Mouse (Mus musculus) olfactory bulb, adult 2 months (tissue): ENCODE data around the gene Tpcn2. TPM values are rescaled to one million over a fixed set of nuclear protein-coding genes. Genes with fewer than 3 reads are reported as not detected.

Source experiments
- H3K27ac ChIP-seq: fragments of 200-500 bp; 2 replicates; pipeline ENCODE4 v1.5.1; 2012; ENCODE audit warnings: low read depth, low read length; ENCODE audit not compliant: insufficient read depth
- H3K4me1 ChIP-seq: fragments of 200-500 bp; 2 replicates; pipeline ENCODE4 v1.6.1; 2012; ENCODE audit warnings: low read length; ENCODE audit not compliant: control insufficient read depth, insufficient read depth
- H3K4me3 ChIP-seq: fragments of 200-500 bp; 2 replicates; pipeline ENCODE4 v1.5.1; 2012; ENCODE audit warnings: mild to moderate bottlenecking, low read depth, low read length, moderate library complexity; ENCODE audit not compliant: insufficient read depth
- CTCF ChIP-seq: fragments of 200-500 bp; IDR thresholded peaks from 2 replicates; pipeline ENCODE4 v1.5.1; 2012; ENCODE audit warnings: low read depth, mild to moderate bottlenecking, low read length, moderate library complexity; ENCODE audit not compliant: insufficient read depth
- POLR2A ChIP-seq: fragments of 200-500 bp; IDR thresholded peaks from 2 replicates; pipeline ENCODE4 v1.6.1; 2012; ENCODE audit warnings: mild to moderate bottlenecking, low read depth, low read length, moderate library complexity; ENCODE audit not compliant: insufficient read depth
- WGBS: fragments of 180-500 bp; shearing (Covaris S2); methylation state at CpG from one replicate; pipeline ENCODE4 v1.1.7; 2018; 5-methylcytosine and 5-hydroxymethylcytosine counted together
- polyA plus RNA-seq: library from polyadenylated mRNA; stranded (reverse); fragments of >200 nt; gene quantifications from 2 replicates; pipeline ENCODE4 v1.2.4, GENCODE M21; 2012; ENCODE audit warnings: low replicate concordance; ENCODE audit not compliant: missing spikeins, insufficient read depth, insufficient read length

The Tpcn2 gene
- polyA plus RNA-seq, 1 experiment = not detected

- no peak overlapping the region for H3K4me3 ChIP-seq
- no peak overlapping the region for H3K27ac ChIP-seq
- TF ChIP-seq POLR2A (no peak), CTCF (no peak)
- 73% methylated on average over 3 of the region's 3 CpGs for WGBS
- H3K4me1 ChIP-seq = no peaks in the 10 kb centered on the region
Measured at GRCm38 (mm10) chr7:145187802-145188201, 96.0 kb downstream of the Tpcn2 start.

DNA sequence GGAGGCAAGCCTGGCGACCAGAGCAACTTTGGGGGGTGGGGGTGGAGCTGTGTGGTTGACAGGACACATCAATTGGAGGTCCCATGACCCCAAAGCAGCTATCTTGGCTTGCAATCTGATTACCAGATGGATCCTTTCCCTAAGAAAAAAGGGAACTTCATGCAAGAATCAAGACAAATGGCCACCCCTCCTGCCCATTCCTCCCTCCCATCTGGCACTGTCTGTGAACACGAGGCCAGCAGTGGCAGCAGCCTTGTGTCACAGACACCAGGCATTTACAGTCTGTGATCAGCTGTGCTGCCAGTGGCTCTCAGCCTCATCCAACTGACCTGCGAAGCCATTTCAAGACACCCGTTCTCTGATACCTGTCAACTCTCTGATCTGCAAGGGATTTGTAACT is 101.4 kb downstream of the Tpcn2 start:
- Histone ChIP-seq H3K4me3 (no peak overlapping the region), H3K27ac (no peak overlapping the region), H3K4me1 (no peaks in the 10 kb centered on the region)
- WGBS = 64% methylated on average over 4 of the region's 4 CpGs
- TF ChIP-seq POLR2A = no peak

DNA sequence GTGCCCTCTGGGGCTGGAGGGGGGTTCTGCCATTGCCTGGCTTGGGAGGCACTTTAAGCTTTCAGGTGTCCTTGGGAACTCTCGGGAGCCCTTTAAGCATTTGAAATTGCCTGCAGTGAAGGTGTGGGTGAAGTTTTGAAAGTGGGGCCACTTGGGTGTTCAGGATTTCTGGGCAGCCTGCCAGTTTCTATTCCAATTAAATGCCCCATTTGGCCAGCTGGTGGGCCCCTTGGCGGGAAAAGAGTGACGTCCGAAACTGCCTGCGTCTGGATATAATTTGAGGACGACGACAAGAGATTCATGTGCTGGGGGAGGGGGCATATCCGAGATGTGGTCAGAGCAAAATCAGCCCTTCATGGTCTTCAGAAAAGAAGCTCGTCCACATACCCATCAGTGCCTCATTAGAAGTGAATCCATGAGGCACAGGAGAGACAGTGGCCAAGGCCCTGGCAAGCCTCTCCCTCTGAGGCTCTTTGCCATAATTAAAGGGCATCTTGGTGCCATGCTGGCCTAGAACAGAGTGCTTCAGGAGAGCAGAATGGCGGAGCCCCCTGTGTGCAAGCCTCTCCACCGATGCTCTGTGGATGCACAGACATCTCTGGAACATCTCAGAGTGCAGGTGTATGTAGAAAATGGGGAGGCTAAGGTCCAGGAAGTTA is 102.3 kb downstream of the Tpcn2 start:
- no peak overlapping the region for H3K27ac ChIP-seq
- 46% methylated on average over 11 of the region's 11 CpGs for WGBS
- no peak for TF ChIP-seq POLR2A
- no peak for TF ChIP-seq CTCF

GRCm38 (mm10) chr7:145179691-145180091 is 104.1 kb downstream of the Tpcn2 start:
- H3K4me3 ChIP-seq = no peak overlapping the region
- no peak overlapping the region for H3K27ac ChIP-seq
- H3K4me1 ChIP-seq = no peaks in the 10 kb centered on the region
- TF ChIP-seq CTCF (no peak), POLR2A (no peak)
- 56% methylated on average over 5 of the region's 5 CpGs for WGBS

More for the DNA sequence above, 102.3 kb downstream of the Tpcn2 start:
- Histone ChIP-seq H3K4me1 (no peaks in the 10 kb centered on the region), H3K4me3 (no peak overlapping the region)

DNA sequence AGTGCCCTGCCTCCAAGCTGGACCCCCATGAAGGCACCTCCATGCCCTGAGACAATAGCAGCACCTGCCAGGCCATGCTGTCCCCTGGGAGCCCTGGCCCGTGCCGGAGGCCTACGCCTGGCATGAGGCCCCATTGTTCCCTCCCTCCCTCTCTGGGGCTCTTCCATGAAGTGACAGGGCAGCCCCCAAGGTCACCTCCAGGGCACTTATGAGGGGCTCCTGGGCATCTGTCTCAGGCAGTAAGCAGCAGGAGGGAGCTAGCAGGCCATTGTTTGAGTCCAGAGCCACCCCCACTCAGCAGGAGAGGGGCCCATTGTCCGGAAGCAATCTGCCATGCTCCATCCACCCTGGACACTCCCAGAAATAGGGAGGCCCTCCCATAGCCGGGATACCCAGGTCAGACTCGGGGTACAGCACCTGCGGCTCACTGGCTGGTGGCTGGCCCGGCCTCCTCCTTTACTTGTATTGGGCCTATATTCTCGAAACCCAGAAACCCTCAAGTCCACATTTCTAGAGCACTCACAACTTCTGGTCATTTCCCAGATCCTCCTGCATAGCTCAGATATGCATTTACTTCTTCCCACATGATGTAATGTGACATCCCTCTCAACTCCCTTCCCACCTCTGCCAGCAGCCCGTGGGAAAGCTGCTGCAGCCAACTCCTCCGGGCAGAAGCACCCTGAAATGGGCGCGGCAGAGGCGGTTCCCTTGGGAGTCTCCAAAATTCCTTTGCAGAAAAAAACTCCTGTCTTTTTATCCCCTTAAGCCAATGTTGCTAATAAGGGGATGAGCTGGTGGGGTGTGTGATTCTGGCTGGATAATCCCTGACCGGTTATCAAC is 106.8 kb downstream of the Tpcn2 start:
- 0 out of 2 replicates have a peak, but pooled peaks cover 2% of the 10 kb centered on the region for H3K4me1 ChIP-seq
- WGBS = 77% methylated on average over 15 of the region's 15 CpGs
- H3K27ac ChIP-seq = no peak overlapping the region
- TF ChIP-seq CTCF = no peak
- TF ChIP-seq POLR2A = no peak
- H3K4me3 ChIP-seq = no peak overlapping the region

DNA sequence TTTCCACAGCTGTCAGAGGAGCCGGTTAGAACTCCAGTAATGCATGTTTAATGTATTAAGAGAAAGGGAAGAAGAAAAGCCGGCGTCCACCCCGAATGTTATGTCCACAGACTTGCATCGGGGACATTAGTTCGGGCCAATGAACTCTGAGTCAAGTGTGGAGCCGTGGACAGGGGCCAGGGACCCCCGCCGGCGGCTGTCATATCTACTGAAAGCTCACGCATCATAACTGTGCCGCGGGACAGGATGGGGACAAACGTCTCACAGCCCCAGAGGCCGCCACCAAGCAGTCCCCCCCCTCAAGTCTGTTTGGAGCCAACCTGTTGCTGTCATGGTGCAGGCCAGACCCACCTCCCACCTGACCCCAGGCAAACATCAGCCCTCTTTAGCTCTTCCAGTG is 110.2 kb downstream of the Tpcn2 start:
- TF ChIP-seq CTCF (no peak), POLR2A (no peak)
- WGBS = 49% methylated on average over 15 of the region's 15 CpGs
- H3K27ac ChIP-seq = no peak overlapping the region
- 0 out of 2 replicates have a peak, but pooled peaks cover 5% of the 10 kb centered on the region for H3K4me1 ChIP-seq
- no peak overlapping the region for H3K4me3 ChIP-seq

- TF ChIP-seq POLR2A (no peak), CTCF (no peak)
- H3K27ac ChIP-seq = no peak overlapping the region
- H3K4me1 ChIP-seq = 0 out of 2 replicates have a peak, but pooled peaks cover 5% of the 10 kb centered on the region
- WGBS = 33% methylated on average over 12 of the region's 12 CpGs
- no peak overlapping the region for H3K4me3 ChIP-seq
Measured at GRCm38 (mm10) chr7:145173116-145173515, 110.7 kb downstream of the Tpcn2 start.

DNA sequence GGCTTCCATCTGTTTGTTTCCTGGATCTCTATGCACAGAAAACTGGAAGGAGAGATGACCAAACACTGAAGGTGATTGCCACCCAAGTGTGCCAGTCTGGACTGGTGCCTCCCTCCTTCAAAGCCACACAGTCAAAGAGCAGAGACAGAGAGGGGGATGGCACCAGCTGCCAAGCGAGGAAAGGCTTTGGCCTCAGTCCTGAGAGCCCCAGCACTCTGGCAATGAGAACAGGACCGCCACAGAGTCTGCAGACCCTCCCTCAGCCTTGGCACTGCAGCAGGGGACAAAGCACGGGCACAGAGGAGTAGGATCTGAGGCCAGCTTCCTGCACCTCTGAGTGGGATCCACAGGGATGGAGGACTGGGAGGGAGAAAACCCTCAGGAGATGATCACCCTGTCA is 114.1 kb downstream of the Tpcn2 start:
- WGBS = 56% methylated on average over 3 of the region's 3 CpGs
- TF ChIP-seq POLR2A (no peak), CTCF (no peak)
- Histone ChIP-seq H3K4me3 (no peak overlapping the region), H3K4me1 (0 out of 2 replicates have a peak, but pooled peaks cover 5% of the 10 kb centered on the region), H3K27ac (no peak overlapping the region)
